Mouse (Mus musculus) adrenal gland, postnatal 4 days (tissue): ENCODE measurements around the gene Gm13696. TPM values are rescaled to one million over a fixed set of nuclear protein-coding genes. Genes with fewer than 3 reads are reported as not detected.

ENCODE experiments used
- DNase-seq, 2 experiments: peaks; one replicate each; pipeline ENCODE4 v3.0.0; 2021 to 2022; ENCODE audit warnings: low spot score in 2 of 2, mixed read lengths in 2 of 2
- total RNA-seq, 2 experiments: library from RNA; stranded (reverse); gene quantifications; 2 replicates each; pipeline ENCODE4 v1.2.3; 2021

Gene Gm13696
- total RNA-seq, 2 experiments from 2014 or later: 2.5 to 2.9 TPM

GRCm38 (mm10) chr2:84023319-84023718, 50.4 kb downstream of the Gm13696 start:
- no peak for DNase-seq

Other genes with a start within 250 kb of the Gm13696 start
- gene Itgav, start 248.7 kb upstream of the Gm13696 start, total RNA-seq: 100 to 1,000 TPM; 101 to 127 TPM
- gene Fam171b, start 160.5 kb upstream of the Gm13696 start, total RNA-seq: 1 to 10 TPM; 7.2 to 7.4 TPM
- not detected for gene Zswim2, start 31.9 kb upstream of the Gm13696 start, total RNA-seq
- gene Gm13698, start 17.4 kb upstream of the Gm13696 start, total RNA-seq: 1 to 10 TPM; 2.5 to 2.9 TPM
- gene Gm13693, start 11.6 kb upstream of the Gm13696 start, total RNA-seq: 1 to 10 TPM; 2.5 to 2.9 TPM
- not detected for gene Gm13695, start 5.8 kb upstream of the Gm13696 start, total RNA-seq
- 1 to 10 TPM; 2.5 to 2.9 TPM for gene Gm13694, start 5.8 kb downstream of the Gm13696 start, total RNA-seq
- gene Gm13697, start 11.6 kb downstream of the Gm13696 start, total RNA-seq: 1 to 10 TPM; 2.5 to 2.9 TPM
- 1 to 10 TPM; 2.5 to 2.9 TPM for gene Gm13691, start 17.4 kb downstream of the Gm13696 start, total RNA-seq